Comparison of ENCODE assay signal across 19 mouse cellular contexts in genomic region chr3:68690344-68690743, GRCm38 (mm10). TPM values are rescaled to one million over a fixed set of nuclear protein-coding genes. Genes with fewer than 3 reads are reported as not detected.
DNase-seq lines count a peak whose midpoint lies in the region; ATAC-seq and TF ChIP-seq lines count a peak whose summit lies in the region.
"Had no signal": no experiment of that assay in that cellular context is flagged by ENCODE, and none has a peak within 500 bp of the region (broad histone marks: within the 10 kb centered on the region; RNA-seq: fewer than 3 reads in every experiment).

Gene Il12a (plus strand): TSS chr3:68690644.

- peak within 1 kb of the TSS; percentile 7; the same call in 1 of the 2 replicates for H3K4me3 ChIP-seq in gastrocnemius, adult 2 months
- peak within 1 kb of the TSS; percentile 21 for H3K4me3 ChIP-seq in heart, postnatal 0 days (ENCODE audit: low read depth, low read length)
- peak within 1 kb of the TSS; percentile 45 for H3K4me3 ChIP-seq in liver, postnatal 0 days (ENCODE audit: low read depth, low read length)
- H3K4me3 ChIP-seq: embryonic facial prominence, embryonic 10.5 days; erythroblast, embryonic 14.5 days; hindbrain, embryonic 13.5 days; intestine, embryonic 15.5 days; limb, embryonic 15.5 days; midbrain, embryonic 15.5 days had no signal

- peak within 1 kb of the TSS; percentile 47 for H3K4me2 ChIP-seq in heart, postnatal 0 days (ENCODE audit: low read depth, low read length)
- H3K4me2 ChIP-seq in liver, postnatal 0 days (ENCODE audit: low read depth, low read length), result peak within 1 kb of the TSS; percentile 61
- H3K4me2 ChIP-seq: hindbrain, embryonic 13.5 days; intestine, embryonic 15.5 days; limb, embryonic 15.5 days; midbrain, embryonic 15.5 days had no signal

- WGBS in heart, postnatal 0 days, result 90% methylated on average over 4 of the region's 4 CpGs
- 82% methylated on average over 4 of the region's 4 CpGs for WGBS in liver, postnatal 0 days (ENCODE audit: insufficient replicate concordance)

- H3K9me3 ChIP-seq in heart, postnatal 0 days (replicated peaks; ENCODE audit: control insufficient read depth, low read length), result no peaks in the 10 kb centered on the region
- no peaks in the 10 kb centered on the region for H3K9me3 ChIP-seq in liver, postnatal 0 days (ENCODE audit: low read length)
- H3K9me3 ChIP-seq: embryonic facial prominence, embryonic 10.5 days; hindbrain, embryonic 13.5 days; intestine, embryonic 15.5 days; limb, embryonic 15.5 days; midbrain, embryonic 15.5 days had no signal

- H3K27ac ChIP-seq in gastrocnemius, adult 2 months, result peak within 1 kb of the TSS; percentile 87
- no peak within 1 kb of the TSS for H3K27ac ChIP-seq in heart, postnatal 0 days (ENCODE audit: low read depth)
- peak within 1 kb of the TSS; percentile 76 for H3K27ac ChIP-seq in liver, postnatal 0 days (ENCODE audit: low read depth)
- H3K27ac ChIP-seq: embryonic facial prominence, embryonic 10.5 days; hindbrain, embryonic 13.5 days; intestine, embryonic 15.5 days; limb, embryonic 15.5 days; midbrain, embryonic 15.5 days had no signal

- no peak for ATAC-seq in heart, postnatal 0 days (ENCODE audit: insufficient read depth, low read depth)
- no peak for ATAC-seq in common myeloid progenitor, adult 5-6 weeks (replicated peaks; ENCODE audit: low read depth, poor library complexity, severe bottlenecking)
- no peak for ATAC-seq in liver, postnatal 0 days
- ATAC-seq: forebrain, embryonic 16.5 days; intestine, embryonic 15.5 days; midbrain, embryonic 15.5 days had no signal

- no peak for DNase-seq in gastrocnemius, adult 2 months
- no peak for DNase-seq in gastrocnemius, postnatal 4 days (ENCODE audit: low spot score in 2 of 2)
- DNase-seq in heart, postnatal 0 days (ENCODE audit: low spot score), result no peak
- DNase-seq in heart, adult 8-10 months (ENCODE audit: low spot score), result no peak
- DNase-seq in liver, postnatal 0 days, result no peak
- no peak for DNase-seq in layer of hippocampus, postnatal 25 days (ENCODE audit: extremely low spot score in 1 of 2, low spot score in 1 of 2)
- DNase-seq in ovary, postnatal 14 days (ENCODE audit: low spot score), result no peak
- DNase-seq: cerebellum, postnatal 14 days; gastrocnemius, postnatal 14 days; lung, postnatal 4 days had no signal

- TF ChIP-seq EP300 in heart, postnatal 0 days (IDR thresholded peaks at IDR 0.05; ENCODE audit: low read depth), result no peak
- no peak for TF ChIP-seq EP300 in liver, postnatal 0 days (IDR thresholded peaks at IDR 0.05; ENCODE audit: low read depth)

- H3K9ac ChIP-seq in heart, postnatal 0 days (replicated peaks; ENCODE audit: low read depth, low read length), result no peak within 1 kb of the TSS
- peak within 1 kb of the TSS; percentile 59 for H3K9ac ChIP-seq in liver, postnatal 0 days (replicated peaks)
- H3K9ac ChIP-seq: hindbrain, embryonic 13.5 days; intestine, embryonic 15.5 days; limb, embryonic 15.5 days; midbrain, embryonic 15.5 days had no signal

- peaks cover 11% of the 10 kb centered on the region; the same call in 1 of the 2 replicates for H3K4me1 ChIP-seq in heart, postnatal 0 days (ENCODE audit: control insufficient read depth, insufficient read depth)
- peaks cover 7% of the 10 kb centered on the region; the same call in 1 of the 2 replicates for H3K4me1 ChIP-seq in liver, postnatal 0 days (ENCODE audit: insufficient read depth)
- H3K4me1 ChIP-seq: intestine, embryonic 15.5 days had no signal

- TF ChIP-seq CTCF in gastrocnemius, adult 2 months (IDR thresholded peaks at IDR 0.05), result no peak
- TF ChIP-seq CTCF in heart, postnatal 0 days (IDR thresholded peaks at IDR 0.05; ENCODE audit: low read depth), result no peak
- no peak for TF ChIP-seq CTCF in liver, postnatal 0 days (IDR thresholded peaks at IDR 0.05; ENCODE audit: low read depth)

- peaks cover 4% of the 10 kb centered on the region; the same call in 1 of the 2 replicates for H3K27me3 ChIP-seq in heart, postnatal 0 days (ENCODE audit: control insufficient read depth, insufficient read depth, low read length)
- H3K27me3 ChIP-seq in liver, postnatal 0 days (ENCODE audit: insufficient read depth, low read length), result no peaks in the 10 kb centered on the region
- H3K27me3 ChIP-seq: hindbrain, embryonic 13.5 days; intestine, embryonic 15.5 days; limb, embryonic 15.5 days; midbrain, embryonic 15.5 days had no signal

- no peaks in the 10 kb centered on the region for H3K36me3 ChIP-seq in heart, postnatal 0 days (replicated peaks; ENCODE audit: control insufficient read depth, insufficient read depth, low read length)
- H3K36me3 ChIP-seq in liver, postnatal 0 days (replicated peaks; ENCODE audit: insufficient read depth, low read length), result no peaks in the 10 kb centered on the region
- H3K36me3 ChIP-seq: embryonic facial prominence, embryonic 10.5 days; hindbrain, embryonic 13.5 days; intestine, embryonic 15.5 days; limb, embryonic 15.5 days; midbrain, embryonic 15.5 days had no signal

- intact Hi-C loops in gastrocnemius, adult 2 months (cut with DNase I), result loop anchor here (5.0 kb wide), 2 partner anchors 73 to 108 kb away; no protein-coding TSS in a partner anchor

RNA-seq across cellular contexts. Expression of gene Il12a, which starts in this region (rescaled TPM):
- 1 to 10 TPM; 4.1 to 4.8 TPM for total RNA-seq in gastrocnemius, adult 2 months (2021)
- total RNA-seq in gastrocnemius, postnatal 4 days (2021), result 1 to 10 TPM; 2.0 to 4.9 TPM
- total RNA-seq in heart, postnatal 0 days (2014; rRNA removed; ENCODE audit: low replicate concordance), result not detected in 2 replicates
- 0.12 and 0.21 TPM in 2 replicates for polyA plus RNA-seq in heart, postnatal 0 days (2015; fragmentation: Nextera tagmentation; extraction: Ambion mirVana)
- total RNA-seq in heart, adult 8-10 months (2022), result under 1 TPM in 3 of 4 experiments, not detected in 1; 0.22 to 0.78 (median 0.22) TPM
- 55.4 and 71.9 TPM in 2 replicates for total RNA-seq in common myeloid progenitor, adult 5-6 weeks (2017)
- 3.1 and 3.2 TPM in 2 replicates for polyA plus RNA-seq in liver, postnatal 0 days (2015; fragmentation: Nextera tagmentation; extraction: Ambion mirVana)
- under 1 TPM; 0.28 to 0.42 TPM for total RNA-seq in layer of hippocampus, postnatal 25 days (2021)
- polyA plus RNA-seq: embryonic facial prominence, embryonic 10.5 days; erythroblast, embryonic 14.5 days; hindbrain, embryonic 13.5 days; intestine, embryonic 15.5 days; kidney, embryonic 16.5 days; midbrain, embryonic 15.5 days had no signal
